Mouse (Mus musculus) megakaryocyte, embryonic 14.5 days (primary cell): ENCODE results near the gene Nfib. TPM values are rescaled to one million over a fixed set of nuclear protein-coding genes. Genes with fewer than 3 reads are reported as not detected.

Experiments used
- H3K27me3 ChIP-seq: replicated peaks from 2 replicates; pipeline ENCODE3; 2012; ENCODE audit warnings: inconsistent platforms
- H3K36me3 ChIP-seq: replicated peaks from 2 replicates; pipeline ENCODE3; 2012; ENCODE audit warnings: low read length, inconsistent platforms, mixed read lengths
- H3K4me1 ChIP-seq: 2 replicates; pipeline ENCODE4 v1.6.1; 2012; ENCODE audit warnings: inconsistent platforms
- H3K4me3 ChIP-seq: replicated peaks from 2 replicates; pipeline ENCODE3; 2012; ENCODE audit warnings: moderate library complexity, mild to moderate bottlenecking, inconsistent platforms
- H3K9me3 ChIP-seq: 2 replicates; pipeline ENCODE4 v1.6.1; 2012; ENCODE audit warnings: inconsistent platforms
- FLI1 ChIP-seq: IDR thresholded peaks from 2 replicates; pipeline ENCODE4 v1.6.1; 2012; ENCODE audit warnings: low read length, inconsistent platforms, mixed read lengths
- GATA1 ChIP-seq: IDR thresholded peaks from 3 replicates; pipeline ENCODE4 v1.6.1; 2012; ENCODE audit warnings: mixed read lengths, low read length, inconsistent platforms, borderline replicate concordance
- polyA plus RNA-seq: library from polyadenylated mRNA; stranded (reverse); fragments of >175 nt; gene quantifications from 2 replicates; pipeline ENCODE4 v1.2.3, GENCODE M21; 2012; ENCODE audit warnings: low replicate concordance; ENCODE audit not compliant: insufficient read depth

Nfib gene
- polyA plus RNA-seq, 1 experiment: 0.01 TPM

DNA sequence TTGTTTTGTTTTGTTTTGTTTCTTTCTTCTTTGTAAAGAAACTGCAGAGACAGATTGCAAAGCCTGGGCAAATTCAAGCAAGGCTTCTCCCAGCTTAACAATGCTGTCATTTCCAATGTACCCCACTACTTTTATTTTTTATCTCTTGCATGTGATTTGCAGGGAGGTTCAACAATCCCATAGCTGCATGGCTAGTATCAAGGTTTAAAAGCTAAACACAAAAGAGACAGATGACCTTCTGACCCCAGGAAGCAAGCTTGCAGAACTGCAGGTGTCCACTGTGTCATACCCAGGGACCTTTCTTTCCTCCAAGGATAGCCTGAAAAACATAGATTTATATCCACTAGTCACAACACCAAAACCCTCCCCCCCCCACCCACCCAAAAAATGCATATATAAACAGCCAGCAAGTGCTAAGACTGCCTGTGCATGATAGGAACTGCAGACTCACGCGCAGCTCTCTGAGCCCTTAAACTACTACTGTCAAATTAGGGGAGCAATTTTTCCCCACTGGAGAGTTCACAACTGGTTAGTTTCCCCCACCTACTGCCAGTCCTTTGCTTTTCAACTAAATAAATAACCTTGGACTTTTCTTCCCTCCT, 196.3 kb downstream of the Nfib start:
- peaks cover 5% of the 10 kb centered on the region; the same call in 1 of the 2 replicates for H3K9me3 ChIP-seq
- H3K4me1 ChIP-seq: peaks cover 48% of the 10 kb centered on the region
- H3K27me3 ChIP-seq: peaks cover 96% of the 10 kb centered on the region
- H3K4me3 ChIP-seq: no peak overlapping the region
- TF ChIP-seq FLI1 (no peak), GATA1 (no peak)
- no peaks in the 10 kb centered on the region for H3K36me3 ChIP-seq

DNA sequence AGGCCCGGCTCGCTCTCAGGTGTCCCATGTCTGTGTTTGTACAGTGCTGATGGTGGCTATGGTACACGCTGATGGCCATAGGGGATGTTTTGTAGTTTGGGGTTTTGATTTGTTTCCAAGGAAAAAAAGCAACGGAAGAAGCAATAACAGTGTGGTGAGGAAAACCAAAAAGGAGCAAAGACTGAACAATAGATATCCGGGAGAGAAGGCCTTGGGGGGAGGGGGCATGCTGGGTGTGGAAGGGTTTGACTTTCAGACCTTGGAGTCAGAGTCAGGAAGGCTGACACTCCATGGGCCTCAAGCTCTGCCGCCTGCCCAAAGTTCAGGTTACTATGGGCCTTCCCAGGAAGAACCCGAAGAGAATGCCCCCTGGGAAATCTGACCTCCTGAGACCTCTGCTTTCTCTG, 197.3 kb downstream of the Nfib start:
- Histone ChIP-seq H3K27me3 (peaks cover 96% of the 10 kb centered on the region), H3K4me1 (peaks cover 48% of the 10 kb centered on the region), H3K9me3 (peaks cover 3% of the 10 kb centered on the region; the same call in 1 of the 2 replicates), H3K4me3 (no peak overlapping the region), H3K36me3 (no peaks in the 10 kb centered on the region)
- TF ChIP-seq GATA1: no peak
- TF ChIP-seq FLI1: no peak

DNA sequence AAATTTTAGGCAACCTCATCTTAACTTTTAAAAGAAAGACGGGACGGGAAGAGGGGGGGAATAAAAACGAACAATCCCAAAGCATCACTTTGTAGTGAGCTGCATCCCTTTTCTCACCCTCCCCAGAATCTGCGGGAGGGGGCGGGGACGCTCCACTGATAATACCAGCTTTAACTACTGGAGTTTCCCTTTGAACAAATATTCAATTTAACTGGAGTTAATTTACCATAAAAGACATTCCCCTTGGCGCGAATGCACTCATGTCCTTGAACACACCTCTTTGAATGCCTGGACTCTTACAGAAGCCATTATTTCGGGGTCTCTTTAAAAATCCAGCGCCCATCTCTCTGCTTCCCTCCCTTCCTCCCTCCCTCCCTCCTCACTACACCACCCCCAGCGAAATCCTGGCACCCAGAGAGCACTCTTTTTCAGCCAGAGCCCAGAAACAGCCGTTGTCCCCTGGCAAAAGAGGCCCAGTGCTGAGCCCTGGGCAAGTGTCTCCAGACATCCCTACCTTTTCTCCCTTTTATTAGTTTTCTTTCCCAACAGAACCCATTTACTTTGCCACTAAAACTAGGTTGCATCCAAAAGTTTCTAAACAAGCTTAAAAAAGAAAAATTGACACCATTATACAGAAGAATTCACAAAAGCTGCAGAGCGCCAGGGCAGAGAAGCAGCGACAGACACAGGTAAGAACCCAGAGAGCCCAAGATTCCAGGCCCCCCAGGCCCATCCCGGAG, 197.8 kb downstream of the Nfib start:
- H3K4me3 ChIP-seq: no peak overlapping the region
- TF ChIP-seq GATA1: no peak
- no peak for TF ChIP-seq FLI1
- no peaks in the 10 kb centered on the region for H3K36me3 ChIP-seq
- H3K27me3 ChIP-seq: peaks cover 95% of the 10 kb centered on the region
- H3K9me3 ChIP-seq: no peaks in the 10 kb centered on the region
- H3K4me1 ChIP-seq: peaks cover 42% of the 10 kb centered on the region

- Histone ChIP-seq H3K9me3 (no peaks in the 10 kb centered on the region), H3K4me3 (peak overlapping the region; percentile 88), H3K27me3 (peaks cover 93% of the 10 kb centered on the region), H3K4me1 (peaks cover 35% of the 10 kb centered on the region), H3K36me3 (no peaks in the 10 kb centered on the region)
- TF ChIP-seq GATA1: no peak
- TF ChIP-seq FLI1: no peak
Measured at GRCm38 (mm10) chr4:82506731-82507331, 198.7 kb downstream of the Nfib start.

- H3K4me1 ChIP-seq: peaks cover 30% of the 10 kb centered on the region
- H3K27me3 ChIP-seq: peaks cover 90% of the 10 kb centered on the region
- H3K9me3 ChIP-seq: no peaks in the 10 kb centered on the region
- TF ChIP-seq GATA1: no peak
- no peak for TF ChIP-seq FLI1
- H3K36me3 ChIP-seq: no peaks in the 10 kb centered on the region
- peak overlapping the region; percentile 88 for H3K4me3 ChIP-seq
Measured at GRCm38 (mm10) chr4:82506081-82506730, 199.3 kb downstream of the Nfib start.

DNA sequence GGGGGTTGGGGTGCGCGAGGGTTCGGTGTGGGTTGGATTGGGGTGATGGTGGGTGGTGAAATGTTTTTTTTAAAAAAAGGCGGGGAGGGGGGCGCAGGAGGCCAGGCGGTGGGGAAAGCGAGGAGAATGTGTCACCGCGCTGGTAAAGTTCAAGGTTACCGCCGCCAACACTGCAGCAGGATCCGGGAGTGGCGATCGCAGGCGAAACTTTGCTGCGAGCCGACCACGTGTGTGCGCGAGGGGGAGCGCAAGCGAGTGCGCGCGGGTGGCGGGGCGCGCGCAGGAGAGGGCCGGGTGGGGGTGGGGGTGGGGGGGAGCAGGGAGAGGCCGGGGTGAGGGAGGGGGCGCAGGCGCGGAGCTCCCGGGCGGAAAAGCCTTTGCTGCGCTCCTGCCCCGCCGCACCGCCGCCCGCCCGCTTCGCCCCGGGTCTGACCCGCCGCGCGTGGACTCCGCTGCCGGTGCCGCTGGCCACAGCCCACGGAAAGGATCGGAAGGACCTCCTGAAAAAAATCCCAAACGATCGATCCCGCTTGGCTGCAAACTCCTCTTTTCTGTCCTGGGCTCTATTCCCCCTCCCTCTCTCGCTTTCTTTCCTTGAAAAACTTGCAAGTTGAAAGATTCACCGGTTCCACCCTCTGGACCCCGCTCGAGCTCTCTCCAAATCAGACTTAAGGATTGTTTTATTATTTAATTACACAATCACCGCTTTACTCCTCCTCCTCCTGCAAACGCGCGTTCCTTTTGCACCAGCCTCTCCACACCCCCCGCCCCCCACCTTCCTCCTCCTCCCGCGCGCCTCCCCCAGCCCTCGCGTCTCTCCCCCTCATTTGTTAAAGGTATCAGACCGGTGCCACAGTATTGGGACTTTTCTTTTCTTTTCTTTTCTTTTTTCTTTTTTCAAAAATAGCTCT, 200.2 kb downstream of the Nfib start:
- H3K4me3 ChIP-seq: peak overlapping the region; percentile 88
- no peaks in the 10 kb centered on the region for H3K36me3 ChIP-seq
- peaks cover 88% of the 10 kb centered on the region for H3K27me3 ChIP-seq
- no peak for TF ChIP-seq GATA1
- H3K4me1 ChIP-seq: peaks cover 30% of the 10 kb centered on the region
- no peaks in the 10 kb centered on the region for H3K9me3 ChIP-seq

DNA sequence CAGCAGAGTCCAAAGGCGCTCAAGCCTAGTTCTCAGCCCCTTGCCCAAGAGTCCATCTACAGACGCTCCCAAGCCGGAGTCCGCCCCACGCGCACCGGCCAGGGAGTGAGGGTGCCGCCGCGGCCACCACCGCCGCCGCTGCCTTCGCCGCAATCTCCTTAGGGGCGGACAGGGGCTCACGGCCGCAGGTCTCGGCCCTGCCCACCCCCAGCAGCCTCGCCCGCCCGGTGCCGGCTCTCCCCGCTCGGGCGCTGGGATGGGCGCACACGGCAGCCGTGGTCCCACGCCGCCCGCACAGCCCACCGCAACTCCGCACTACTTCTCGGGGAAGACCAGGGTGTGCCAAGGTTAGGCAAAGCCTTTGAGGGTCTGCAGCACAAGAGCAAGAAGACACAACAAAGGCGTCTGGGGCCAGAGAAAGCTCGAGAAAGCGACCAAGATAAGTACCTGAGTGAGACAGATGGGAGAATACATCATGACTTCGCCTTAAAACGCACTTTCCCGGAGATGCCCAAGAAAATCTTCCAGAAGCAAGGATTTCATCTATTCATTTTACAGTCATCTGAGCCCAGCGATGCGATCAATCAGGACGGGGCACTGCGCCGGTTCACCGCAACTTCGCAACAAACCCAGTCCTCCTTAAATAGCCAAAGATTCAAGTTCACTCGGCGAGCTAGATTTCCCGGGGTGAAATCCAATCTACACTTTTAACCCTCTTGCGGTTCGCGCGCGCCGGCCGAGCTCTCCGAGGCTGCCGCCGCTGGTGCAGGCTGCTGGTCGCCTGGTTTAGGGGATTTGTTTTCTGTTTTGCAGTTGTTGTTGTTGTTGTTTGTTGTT, 201.0 kb downstream of the Nfib start:
- Histone ChIP-seq H3K4me3 (peak overlapping the region; percentile 88), H3K27me3 (peaks cover 88% of the 10 kb centered on the region), H3K9me3 (no peaks in the 10 kb centered on the region), H3K4me1 (peaks cover 30% of the 10 kb centered on the region), H3K36me3 (no peaks in the 10 kb centered on the region)
- TF ChIP-seq FLI1 (no peak), GATA1 (no peak)

DNA sequence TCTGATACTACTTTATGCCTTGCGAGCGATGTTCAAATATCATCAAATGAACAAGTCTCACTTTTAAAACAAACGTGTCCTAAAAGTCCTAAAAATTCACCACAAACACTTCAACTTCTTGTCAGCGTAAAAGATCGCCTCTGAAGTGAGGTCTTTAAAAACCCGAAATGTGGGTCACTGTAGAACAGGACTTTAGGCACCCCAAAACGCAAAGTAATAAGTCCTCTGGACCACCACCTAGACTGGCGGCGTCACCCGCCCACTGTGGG, 201.6 kb downstream of the Nfib start:
- H3K36me3 ChIP-seq: no peaks in the 10 kb centered on the region
- TF ChIP-seq FLI1: no peak
- TF ChIP-seq GATA1: no peak
- no peaks in the 10 kb centered on the region for H3K9me3 ChIP-seq
- H3K4me3 ChIP-seq: no peak overlapping the region
- H3K4me1 ChIP-seq: peaks cover 30% of the 10 kb centered on the region
- H3K27me3 ChIP-seq: peaks cover 86% of the 10 kb centered on the region
